In the genomic region with DNA sequence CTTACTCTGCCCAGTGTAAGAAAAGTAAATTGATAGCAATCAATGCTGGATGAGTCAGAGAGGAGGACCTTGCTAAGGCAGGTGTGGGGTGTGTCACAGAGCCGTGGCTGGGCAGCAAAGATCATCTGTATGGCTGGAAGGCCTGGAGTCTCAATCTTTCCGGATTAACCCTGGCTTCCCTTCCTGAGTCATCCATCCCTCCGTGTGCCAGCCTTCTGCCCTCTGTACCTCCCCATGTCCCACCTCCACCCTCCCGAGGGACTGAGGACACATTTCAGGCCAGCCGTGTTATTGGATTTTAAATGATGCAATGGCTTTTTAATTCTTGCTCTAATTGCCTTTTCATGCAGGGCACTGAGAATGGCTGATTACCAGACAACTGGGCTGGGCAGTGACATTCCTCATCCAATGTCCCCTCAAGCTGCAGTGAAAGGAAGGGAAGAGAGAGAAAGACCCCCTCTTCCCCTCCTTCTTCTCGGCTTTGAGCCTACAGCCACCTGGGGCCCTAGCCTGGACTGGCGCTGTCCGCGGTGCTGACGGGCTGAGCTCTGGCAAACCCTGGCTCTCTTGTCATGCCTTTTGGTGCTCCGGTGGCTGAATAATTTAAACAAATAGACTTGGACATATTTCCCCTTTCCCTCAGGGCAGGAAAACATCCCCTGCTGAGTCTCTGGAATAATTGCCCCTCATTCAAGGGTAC, we compare ENCODE assay signal across 8 mouse cellular contexts. TPM values are rescaled to one million over a fixed set of nuclear protein-coding genes. Genes with fewer than 3 reads are reported as not detected.
DNase-seq lines count a peak whose midpoint lies in the region; ATAC-seq and TF ChIP-seq lines count a peak whose summit lies in the region.

No protein-coding gene starts in this region.

- no peak overlapping the region for H3K27ac ChIP-seq in cerebellum, adult 2 months (ENCODE audit: insufficient read depth, low read length)
- no peak overlapping the region for H3K27ac ChIP-seq in heart, embryonic 10.5 days
- no peak overlapping the region for H3K27ac ChIP-seq in liver, postnatal 0 days (ENCODE audit: low read depth)
- no peak overlapping the region for H3K27ac ChIP-seq in neural tube, embryonic 14.5 days (ENCODE audit: low read depth, low read length)

- no peak overlapping the region for H3K4me2 ChIP-seq in liver, postnatal 0 days (ENCODE audit: low read depth, low read length)
- no peak overlapping the region for H3K4me2 ChIP-seq in neural tube, embryonic 14.5 days (ENCODE audit: low read depth, low read length)

- DNase-seq in cerebellum, postnatal 10 days, result peak; percentile 91 to 97
- no peak for DNase-seq in cerebellum, adult 2 months
- peak; percentile 62 for DNase-seq in urinary bladder, adult 2 months (ENCODE audit: low spot score)
- no peak for DNase-seq in urinary bladder, postnatal 10 days (ENCODE audit: low spot score)
- peak; percentile 83 for DNase-seq in heart, embryonic 10.5 days (ENCODE audit: low spot score)
- peak; percentile 71 for DNase-seq in liver, postnatal 0 days
- DNase-seq in cerebellum, adult 8-10 months, result no peak

- TF ChIP-seq EP300 in liver, postnatal 0 days (IDR thresholded peaks at IDR 0.05; ENCODE audit: low read depth), result no peak

- H3K9me3 ChIP-seq in heart, embryonic 10.5 days, result no peaks in the 10 kb centered on the region
- H3K9me3 ChIP-seq in liver, postnatal 0 days (ENCODE audit: low read length), result no peaks in the 10 kb centered on the region
- no peaks in the 10 kb centered on the region for H3K9me3 ChIP-seq in neural tube, embryonic 14.5 days (ENCODE audit: control insufficient read depth, low read length)

- H3K4me1 ChIP-seq in cerebellum, adult 2 months (ENCODE audit: control insufficient read depth, insufficient read depth, low read length), result peaks cover 4% of the 10 kb centered on the region; the same call in 1 of the 2 replicates
- H3K4me1 ChIP-seq in heart, embryonic 10.5 days, result no peaks in the 10 kb centered on the region
- H3K4me1 ChIP-seq in liver, postnatal 0 days (ENCODE audit: insufficient read depth), result no peaks in the 10 kb centered on the region
- H3K4me1 ChIP-seq in neural tube, embryonic 14.5 days (ENCODE audit: control insufficient read depth, insufficient read depth, low read length), result peaks cover 12% of the 10 kb centered on the region; the same call in 1 of the 2 replicates

- no peak for ATAC-seq in liver, postnatal 0 days
- peak; percentile 47; the same call in 1 of the 2 replicates for ATAC-seq in neural tube, embryonic 14.5 days (ENCODE audit: low read depth)

- no peak for TF ChIP-seq POLR2A in cerebellum, adult 2 months (IDR thresholded peaks at IDR 0.05; ENCODE audit: borderline replicate concordance, insufficient read depth, low read length)

- H3K27me3 ChIP-seq in cerebellum, adult 2 months (ENCODE audit: control insufficient read depth, insufficient read depth, low read length), result no peaks in the 10 kb centered on the region
- H3K27me3 ChIP-seq in heart, embryonic 10.5 days (ENCODE audit: insufficient read depth, poor library complexity, severe bottlenecking), result peaks cover 63% of the 10 kb centered on the region; the same call in 1 of the 2 replicates
- H3K27me3 ChIP-seq in liver, postnatal 0 days (ENCODE audit: insufficient read depth, low read length), result 0 out of 2 replicates have a peak, but pooled peaks cover 5% of the 10 kb centered on the region
- H3K27me3 ChIP-seq in neural tube, embryonic 14.5 days (ENCODE audit: control insufficient read depth, insufficient read depth, low read length), result no peaks in the 10 kb centered on the region

- H3K36me3 ChIP-seq in heart, embryonic 10.5 days, result no peaks in the 10 kb centered on the region
- H3K36me3 ChIP-seq in liver, postnatal 0 days (replicated peaks; ENCODE audit: insufficient read depth, low read length), result no peaks in the 10 kb centered on the region
- no peaks in the 10 kb centered on the region for H3K36me3 ChIP-seq in neural tube, embryonic 14.5 days (ENCODE audit: control insufficient read depth, insufficient read depth, low read length)

- no peak overlapping the region for H3K9ac ChIP-seq in liver, postnatal 0 days (replicated peaks)
- H3K9ac ChIP-seq in neural tube, embryonic 14.5 days (replicated peaks; ENCODE audit: low read depth, low read length), result no peak overlapping the region; the same call in 1 of the 2 replicates

- no peak overlapping the region for H3K4me3 ChIP-seq in cerebellum, adult 2 months (replicated peaks; ENCODE audit: insufficient read depth, low read depth, low read length)
- H3K4me3 ChIP-seq in heart, embryonic 10.5 days, result no peak overlapping the region
- H3K4me3 ChIP-seq in liver, postnatal 0 days (ENCODE audit: low read depth, low read length), result no peak overlapping the region
- no peak overlapping the region for H3K4me3 ChIP-seq in neural tube, embryonic 14.5 days (ENCODE audit: low read depth, low read length)

- WGBS in cerebellum, adult 2 months, result 65% methylated on average over 11 of the region's 11 CpGs
- 20% methylated on average over 11 of the region's 11 CpGs for WGBS in heart, embryonic 10.5 days
- WGBS in liver, postnatal 0 days (ENCODE audit: insufficient replicate concordance), result 24% methylated on average over 11 of the region's 11 CpGs
- 6% methylated on average over 11 of the region's 11 CpGs for WGBS in neural tube, embryonic 14.5 days

- no peak for TF ChIP-seq CTCF in cerebellum, adult 2 months (IDR thresholded peaks at IDR 0.05; ENCODE audit: borderline replicate concordance, insufficient read depth, low read depth, low read length)
- TF ChIP-seq CTCF in liver, postnatal 0 days (IDR thresholded peaks at IDR 0.05; ENCODE audit: low read depth), result no peak

RNA-seq across cellular contexts. Expression of a gene that starts 24.1 kb away (rescaled TPM):
- 76.4 and 76.5 TPM in 2 replicates for polyA plus RNA-seq in cerebellum, adult 2 months (2012; rRNA removed)
- polyA plus RNA-seq in urinary bladder, adult 2 months (2012; rRNA removed), result 58.8 and 65.6 TPM in 2 replicates
- polyA plus RNA-seq in heart, embryonic 10.5 days (2016; fragmentation: Nextera tagmentation; extraction: Ambion mirVana), result 11.1 and 14.4 TPM in 2 replicates
- polyA plus RNA-seq in liver, postnatal 0 days (2015; fragmentation: Nextera tagmentation; extraction: Ambion mirVana), result 4.7 and 5.2 TPM in 2 replicates
- polyA plus RNA-seq in neural tube, embryonic 14.5 days (2014; fragmentation: Nextera tagmentation; extraction: Ambion mirVana), result 15.6 and 18.0 TPM in 2 replicates

Comparison
In these comparisons a context has a peak if more than half of its experiments do, and no peak if none do; other contexts are left out.
1. DNase-seq: peak in cerebellum, postnatal 10 days (2 of 2), urinary bladder, adult 2 months (single experiment), heart, embryonic 10.5 days (single experiment) and liver, postnatal 0 days (single experiment); none in cerebellum, adult 2 months (0 of 2), urinary bladder, postnatal 10 days (single experiment) and cerebellum, adult 8-10 months (single experiment).